Mouse (Mus musculus): Measurements from ENCODE around the gene Ptger1.

Gene Ptger1

GRCm38 (mm10) chr8:83656484-83657246 is 9.8 kb upstream of the Ptger1 start:
- DNase-seq = no peak

- DNase-seq = no peak
These were observed 5.9 kb upstream of the Ptger1 start for GRCm38 (mm10) chr8:83660545-83660944.

DNA sequence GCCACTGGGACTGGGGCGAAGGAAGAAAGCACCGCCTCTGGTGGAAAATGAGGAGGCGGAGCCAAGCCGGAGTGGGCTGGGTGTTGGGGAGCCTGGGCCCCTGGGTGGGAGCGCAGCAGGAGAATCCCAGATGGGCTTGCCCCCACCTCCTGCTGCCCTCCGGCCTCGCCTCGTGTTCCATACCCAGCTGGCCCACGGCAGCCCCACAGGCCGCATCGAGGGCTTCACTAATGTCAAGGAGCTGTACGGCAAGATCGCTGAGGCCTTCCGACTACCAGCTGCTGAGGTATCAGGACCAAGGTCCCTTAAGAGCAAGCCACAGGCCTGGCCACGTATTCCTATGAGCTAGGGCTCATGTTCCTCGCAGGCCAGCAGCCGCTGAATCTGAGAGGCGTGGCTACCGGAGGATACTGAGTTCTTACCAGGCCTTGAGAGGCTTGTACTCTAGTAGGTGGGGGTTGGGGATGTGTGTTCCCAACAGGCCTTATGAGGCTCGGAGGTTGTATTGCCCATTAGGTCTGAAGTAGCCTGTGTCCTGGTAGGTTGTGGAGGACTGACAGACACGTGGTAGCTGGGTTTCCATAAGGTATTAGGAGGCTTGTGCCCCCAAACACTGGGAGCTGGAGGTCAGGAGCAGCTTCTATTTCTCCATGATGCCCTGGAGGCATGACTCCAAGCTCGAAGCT is 5.3 kb upstream of the Ptger1 start:
- no peak for DNase-seq

DNA sequence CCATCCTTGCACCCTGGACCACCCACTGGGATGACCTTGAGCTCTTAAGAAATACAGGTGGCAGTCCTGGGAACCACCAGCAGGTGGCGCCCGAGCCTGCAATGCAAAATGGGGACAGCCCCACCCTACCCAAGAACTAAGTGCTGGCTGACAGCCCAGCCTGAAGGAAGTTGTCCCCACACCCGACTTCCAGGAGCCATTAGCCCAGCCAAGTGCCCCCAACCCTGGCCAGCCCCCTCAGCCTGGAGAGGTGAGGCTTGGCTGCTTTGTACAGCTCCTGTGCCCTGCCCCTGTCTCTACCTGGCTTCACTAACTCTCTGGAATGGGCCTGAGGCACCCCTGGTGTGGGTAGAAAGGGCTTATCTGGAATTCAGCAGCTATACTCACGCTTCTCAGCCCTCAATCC is 4.1 kb upstream of the Ptger1 start:
- DNase-seq = peak; percentile 81

DNA sequence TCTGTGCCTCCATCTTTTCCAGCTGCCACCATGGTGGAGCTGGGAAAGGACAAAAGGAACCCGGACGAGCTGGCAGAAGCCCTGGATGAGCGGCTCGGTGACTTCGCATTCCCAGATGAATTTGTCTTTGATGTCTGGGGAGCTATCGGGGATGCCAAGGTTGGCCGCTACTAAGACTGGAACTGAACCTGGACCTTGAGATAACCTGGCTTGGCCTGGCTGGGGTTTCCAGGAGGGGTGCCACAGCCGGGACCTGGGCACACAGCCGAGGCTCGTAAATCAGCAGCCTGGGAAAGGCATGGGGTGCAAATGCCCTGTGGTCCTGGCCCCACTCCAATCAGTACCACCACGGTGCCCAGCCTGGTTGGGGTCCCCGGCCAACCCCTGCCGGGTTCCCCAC is 2.4 kb upstream of the Ptger1 start:
- no peak for DNase-seq

DNA sequence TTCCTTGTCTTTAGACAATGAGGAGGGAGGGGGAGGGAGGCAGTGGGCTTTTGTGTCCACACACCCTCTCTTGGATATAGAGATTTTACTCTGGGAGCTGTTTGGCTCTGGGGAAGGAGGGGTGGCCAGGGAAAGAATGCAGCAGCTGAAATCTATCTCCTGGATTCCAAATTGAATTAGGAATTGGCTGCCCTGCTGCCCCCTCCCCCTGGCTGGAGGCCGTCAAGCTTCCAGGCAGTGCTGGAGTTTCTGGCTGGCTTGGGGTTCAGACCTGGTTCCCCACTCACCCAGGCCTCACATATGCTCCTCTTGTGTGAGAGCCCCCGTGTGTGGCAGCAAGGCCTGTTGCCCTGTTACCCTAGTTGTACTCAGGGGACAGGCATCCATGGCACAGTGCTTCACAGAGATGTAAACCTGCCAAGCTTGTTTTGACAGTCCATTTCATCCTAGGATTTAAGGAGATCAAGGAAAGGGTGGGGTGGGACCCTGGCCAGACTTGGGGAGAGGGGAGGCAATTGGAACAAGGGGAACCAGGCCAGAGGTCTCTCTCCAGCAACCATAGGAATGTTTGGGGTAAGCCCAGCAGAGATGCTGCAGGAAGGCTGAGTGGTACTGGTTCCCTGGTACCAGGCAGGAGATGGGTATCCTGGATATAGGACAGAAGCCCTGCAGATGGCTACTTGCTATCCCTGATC is 1.4 kb upstream of the Ptger1 start:
- DNase-seq = no peak

DNA sequence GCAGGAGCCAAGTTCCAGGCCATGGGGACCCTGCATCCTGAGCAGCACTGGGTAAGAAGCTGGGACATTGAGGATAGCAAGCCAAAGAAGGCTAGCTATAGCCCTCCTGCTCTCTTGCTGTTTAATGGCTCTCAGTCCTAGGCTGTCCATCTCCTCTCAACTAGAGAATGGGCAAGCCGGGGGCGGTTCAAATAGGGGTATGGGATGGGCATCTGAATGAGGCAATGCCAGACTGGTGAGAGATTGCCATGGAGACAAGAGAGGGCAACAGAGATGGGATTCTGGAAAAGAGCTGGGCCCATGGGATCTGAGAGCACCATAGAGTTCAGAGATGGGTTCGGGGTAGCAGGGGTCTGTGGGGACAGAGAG is 372 bp downstream of the Ptger1 start:
- DNase-seq = no peak

DNA sequence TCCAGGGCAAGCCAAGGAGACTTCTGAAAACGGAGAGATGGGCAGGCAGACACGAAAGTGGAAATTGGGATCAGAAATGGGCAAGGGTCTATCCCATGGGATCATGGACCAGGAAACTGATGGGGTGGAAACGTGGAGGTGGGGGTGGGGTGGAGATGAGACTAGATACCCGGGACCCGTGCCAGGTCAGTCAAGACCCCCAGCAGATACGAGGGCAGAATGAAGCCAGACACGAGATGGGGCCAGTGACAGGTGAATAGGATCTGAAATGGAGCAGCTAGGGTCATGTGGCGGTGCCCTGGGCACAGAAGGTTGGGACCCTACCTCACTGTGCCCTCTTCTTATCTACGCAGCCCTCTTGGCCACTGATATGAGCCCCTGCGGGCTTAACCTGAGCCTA is 1.0 kb downstream of the Ptger1 start:
- no peak for DNase-seq

DNA sequence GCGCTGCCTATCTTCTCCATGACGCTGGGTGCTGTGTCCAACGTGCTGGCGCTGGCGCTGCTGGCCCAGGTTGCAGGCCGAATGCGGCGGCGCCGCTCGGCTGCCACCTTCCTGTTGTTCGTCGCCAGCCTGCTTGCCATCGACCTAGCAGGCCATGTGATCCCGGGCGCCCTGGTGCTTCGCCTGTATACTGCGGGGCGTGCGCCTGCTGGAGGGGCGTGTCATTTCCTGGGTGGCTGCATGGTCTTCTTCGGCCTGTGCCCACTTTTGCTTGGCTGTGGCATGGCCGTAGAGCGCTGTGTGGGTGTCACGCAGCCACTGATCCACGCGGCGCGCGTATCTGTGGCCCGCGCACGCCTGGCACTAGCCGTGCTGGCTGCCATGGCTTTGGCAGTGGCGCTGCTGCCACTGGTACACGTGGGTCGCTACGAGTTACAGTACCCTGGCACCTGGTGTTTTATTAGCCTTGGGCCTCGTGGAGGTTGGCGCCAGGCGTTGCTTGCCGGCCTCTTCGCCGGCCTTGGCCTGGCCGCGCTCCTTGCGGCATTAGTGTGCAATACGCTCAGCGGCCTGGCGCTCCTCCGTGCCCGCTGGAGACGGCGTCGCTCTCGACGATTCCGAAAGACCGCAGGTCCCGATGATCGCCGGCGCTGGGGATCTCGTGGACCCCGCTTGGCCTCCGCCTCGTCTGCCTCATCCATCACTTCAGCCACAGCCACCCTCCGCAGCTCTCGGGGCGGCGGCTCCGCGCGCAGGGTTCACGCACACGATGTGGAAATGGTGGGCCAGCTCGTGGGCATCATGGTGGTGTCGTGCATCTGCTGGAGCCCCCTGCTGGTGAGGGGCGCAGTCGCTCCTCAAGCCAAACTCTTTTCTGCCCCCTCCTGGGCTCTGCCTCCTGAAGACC is 1.8 kb downstream of the Ptger1 start:
- DNase-seq = peak; percentile 56

DNA sequence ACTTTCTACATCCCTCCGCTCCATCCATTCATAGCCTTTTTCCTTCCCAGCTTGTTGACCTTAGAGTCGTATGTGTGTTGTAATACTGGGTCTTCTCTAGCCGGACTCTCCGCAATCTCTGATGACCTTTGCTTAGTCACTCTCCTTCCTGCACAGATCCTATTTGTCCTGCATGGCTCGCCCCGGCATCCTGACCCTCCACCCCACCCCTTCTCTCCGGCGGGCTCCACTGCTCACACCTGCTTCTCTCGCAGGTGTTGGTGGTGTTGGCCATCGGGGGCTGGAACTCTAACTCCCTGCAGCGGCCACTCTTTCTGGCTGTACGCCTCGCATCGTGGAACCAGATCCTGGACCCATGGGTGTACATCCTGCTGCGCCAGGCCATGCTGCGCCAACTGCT is 2.5 kb downstream of the Ptger1 start:
- no peak for DNase-seq

DNA sequence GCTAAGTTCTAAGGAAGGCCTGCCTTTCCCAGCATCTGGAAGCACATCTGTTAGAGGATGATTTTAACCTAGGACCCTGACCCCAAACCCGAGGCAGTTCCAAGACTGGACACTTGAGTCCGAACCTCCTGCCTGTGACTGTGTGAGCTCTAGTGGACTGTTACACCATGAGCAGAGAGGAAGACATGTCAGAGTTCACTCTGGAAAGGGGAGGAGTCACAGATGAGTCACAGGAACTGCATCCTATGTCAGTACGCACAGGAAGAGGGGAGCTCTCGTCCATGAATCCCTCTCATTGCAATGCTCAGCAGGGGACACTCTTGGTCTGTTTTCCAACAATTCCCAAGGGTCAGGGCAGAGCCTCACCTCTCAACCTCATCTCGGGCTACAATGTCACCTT is 6.5 kb downstream of the Ptger1 start:
- DNase-seq = no peak

- no peak for DNase-seq
These were observed 8.0 kb downstream of the Ptger1 start for GRCm38 (mm10) chr8:83674497-83674896.

- DNase-seq = no peak
These were observed 13.4 kb downstream of the Ptger1 start for GRCm38 (mm10) chr8:83679866-83680265.

DNA sequence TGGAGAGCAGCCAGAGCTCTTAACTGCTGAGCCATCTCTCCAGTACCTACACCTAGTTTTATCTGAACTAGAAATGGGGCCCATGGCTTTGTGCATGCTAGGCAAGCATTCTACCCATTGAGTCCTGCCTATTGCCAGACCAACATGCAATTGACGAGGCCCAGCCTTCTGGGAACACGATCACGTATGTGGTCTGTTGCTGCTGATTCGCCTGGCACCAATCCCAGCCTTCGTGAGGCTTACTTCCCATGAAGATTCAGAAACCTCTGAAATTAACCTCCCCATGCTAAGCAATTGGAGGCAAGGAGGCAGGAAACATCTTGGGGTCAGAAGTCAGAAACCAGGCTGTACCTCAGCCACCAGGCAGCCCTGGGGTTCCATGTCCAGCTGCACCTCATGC is 14.1 kb downstream of the Ptger1 start:
- no peak for DNase-seq

DNA sequence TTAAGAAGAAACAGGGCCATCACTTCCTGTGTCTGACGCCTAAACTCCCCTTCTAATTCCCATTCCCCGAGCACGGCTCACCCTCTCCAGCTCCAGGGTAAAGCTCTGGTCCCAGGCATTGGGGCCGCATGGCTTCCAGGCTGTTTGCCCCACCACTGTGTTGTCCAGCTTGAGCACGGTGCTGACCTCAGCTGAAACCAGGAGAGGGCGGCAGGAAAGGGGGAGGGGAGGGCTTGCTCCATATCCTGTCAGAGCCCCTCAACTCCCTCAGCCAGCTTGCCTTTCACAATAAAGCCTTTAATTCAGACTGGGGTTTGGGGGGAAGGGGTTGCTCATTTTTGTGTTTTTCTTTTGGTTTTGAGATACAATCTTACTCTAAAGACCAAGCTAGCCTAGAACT is 14.6 kb downstream of the Ptger1 start:
- DNase-seq = no peak

DNA sequence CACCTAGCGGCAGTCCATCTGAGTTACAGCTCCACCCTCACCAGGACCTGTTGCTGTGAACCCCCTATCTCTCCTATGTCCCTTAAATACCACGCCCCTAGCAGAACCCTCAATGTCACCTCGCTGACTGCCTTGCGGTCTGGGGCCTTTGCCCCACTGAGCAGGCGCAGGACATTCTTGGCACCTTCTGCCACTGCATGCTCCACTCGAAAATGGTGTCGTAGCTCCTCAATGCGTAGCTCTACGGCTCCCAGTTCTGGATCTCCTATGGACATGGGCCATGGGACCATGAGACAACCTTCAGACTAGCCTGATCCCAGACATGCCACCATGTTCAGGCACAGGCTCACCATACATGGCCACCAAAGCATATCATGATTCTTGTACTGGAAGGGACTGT is 18.0 kb downstream of the Ptger1 start:
- no peak for DNase-seq

DNA sequence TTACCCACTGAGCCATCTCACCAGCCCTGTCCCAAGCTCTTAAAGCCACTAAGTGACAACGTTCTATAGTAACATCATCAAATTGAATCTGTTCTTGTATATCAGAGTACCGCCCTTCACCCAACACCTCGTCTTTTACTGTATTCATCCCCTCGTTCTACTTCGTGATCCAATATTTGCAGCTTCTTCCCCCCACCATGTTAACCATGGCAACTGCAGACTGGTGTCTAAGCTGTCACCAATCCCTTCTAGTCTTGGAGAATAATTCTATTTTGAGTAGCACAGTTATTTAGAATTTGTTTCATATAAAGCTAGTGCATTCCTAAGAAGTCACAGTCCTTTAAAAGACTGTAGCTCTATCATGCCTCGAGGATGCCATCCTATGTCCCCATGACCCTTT is 22.8 kb downstream of the Ptger1 start:
- no peak for DNase-seq

DNA sequence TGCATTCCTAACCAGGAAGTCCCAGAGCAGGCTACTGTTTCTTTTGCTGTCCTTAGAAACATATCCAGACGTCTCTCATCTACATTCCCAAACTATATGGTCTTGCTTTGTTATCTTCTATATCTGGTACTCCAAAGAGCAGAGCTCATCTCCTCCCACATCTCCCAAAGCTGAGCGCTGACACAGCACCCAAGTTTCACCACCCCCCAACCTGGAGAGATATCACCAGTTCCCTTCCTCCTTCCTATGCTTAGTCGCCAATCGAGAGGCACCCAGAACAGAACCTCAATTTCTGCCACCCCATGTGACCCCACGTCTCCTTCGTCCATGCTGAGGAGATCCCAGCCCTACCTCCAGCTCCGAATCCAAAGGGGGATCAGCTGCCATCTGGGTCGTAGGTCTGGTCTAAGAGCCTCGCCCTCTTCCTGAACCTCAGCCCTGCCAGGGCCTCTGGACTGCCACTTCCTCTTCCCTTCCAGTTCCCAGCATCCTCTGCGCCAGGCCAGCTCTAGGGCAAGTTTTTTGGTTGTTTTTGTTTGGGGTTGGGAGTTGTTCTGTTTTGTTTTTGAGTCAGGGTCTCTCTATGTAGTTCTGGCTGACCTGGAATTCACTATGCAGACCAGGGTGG is 27.2 kb downstream of the Ptger1 start:
- no peak for DNase-seq

- no peak for DNase-seq
These were observed 28.1 kb downstream of the Ptger1 start for GRCm38 (mm10) chr8:83694369-83695160.

DNA sequence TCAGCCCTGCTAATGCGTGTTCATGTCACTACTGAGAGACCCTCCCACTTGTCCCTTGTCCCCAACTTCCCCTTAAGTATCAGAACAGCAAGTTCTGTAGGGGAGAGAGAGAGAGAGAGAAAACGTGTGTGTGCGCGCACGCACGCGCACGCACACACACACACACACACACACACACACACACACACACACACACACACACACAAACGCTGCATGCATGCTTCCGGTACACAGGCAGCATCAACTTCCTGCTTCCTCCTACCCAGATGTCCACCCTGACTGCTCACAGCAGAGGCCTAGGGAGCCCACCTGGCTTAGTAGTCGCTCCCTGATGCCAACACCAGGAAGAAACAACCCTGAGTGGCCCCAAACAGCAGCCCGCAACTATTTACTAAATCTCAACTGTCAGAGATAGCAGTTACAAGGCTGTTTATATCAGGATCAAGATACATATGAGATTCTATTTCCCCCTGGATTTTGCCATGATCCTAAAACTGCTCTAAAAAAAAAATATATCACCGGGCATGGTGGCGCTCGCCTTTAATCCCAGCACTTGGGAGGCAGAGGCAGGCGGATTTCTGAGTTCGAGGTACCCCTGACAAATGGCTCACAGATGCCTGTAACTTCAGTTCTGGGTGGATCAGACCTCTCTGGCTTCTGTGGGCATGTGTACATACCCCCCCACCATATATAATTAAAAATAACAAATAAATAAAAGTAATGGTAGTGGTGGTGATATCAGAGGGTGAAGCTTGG is 29.1 kb downstream of the Ptger1 start:
- no peak for DNase-seq
